Mouse (Mus musculus): ENCODE measurements around the gene Gpc2.

DNA sequence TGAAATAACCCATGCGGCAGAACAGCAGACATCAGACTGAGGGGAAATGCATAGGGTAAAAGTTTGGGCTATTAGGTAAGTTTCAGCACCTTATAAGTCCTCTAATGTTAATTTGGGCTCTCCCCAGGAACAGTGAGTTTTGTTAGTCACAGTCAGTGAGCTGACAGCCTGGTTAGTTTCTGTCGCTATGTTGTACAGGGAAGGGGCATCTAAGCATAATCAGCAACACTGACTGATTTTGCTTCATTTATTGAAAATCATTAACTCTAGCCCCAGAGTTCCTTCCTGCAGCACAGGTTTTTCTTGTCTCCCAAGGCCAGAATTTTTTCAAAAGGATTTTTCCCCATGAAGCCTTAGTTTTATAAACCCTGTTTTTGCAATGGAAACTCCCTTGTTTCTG is 46.0 kb downstream of the Gpc2 start:
- TF ChIP-seq CTCF (IDR thresholded peaks at IDR 0.05; ENCODE audit: low read depth) (no peak), EP300 (IDR thresholded peaks at IDR 0.05; ENCODE audit: low read depth) (no peak)

Data from heart, postnatal 0 days (tissue).